Mouse (Mus musculus): ENCODE measurements at regions not wholly inside any gene's neighbourhood (a gene's known extent, or its start where the extent isn't known, plus 50 kb on each side); places are given as distances from the start of the nearest gene placed in this dataset.

- TF ChIP-seq CTCF (IDR thresholded peaks at IDR 0.05; ENCODE audit: borderline replicate concordance, control insufficient read depth, extremely low read depth, insufficient read depth, low read length, poor library complexity): no peak
- TF ChIP-seq POLR2A (IDR thresholded peaks at IDR 0.05; ENCODE audit: control insufficient read depth, extremely low read depth, insufficient read depth, low read length, poor library complexity): no peak
Measured at GRCm38 (mm10) chr10:44599964-44600334, 71.6 kb upstream of the Prdm1 start.

Data from thymus, adult 2 months (tissue).